Mouse (Mus musculus): ENCODE data around the gene Topors. TPM values are rescaled to one million over a fixed set of nuclear protein-coding genes. Genes with fewer than 3 reads are reported as not detected.

Topors gene
- polyA plus RNA-seq, 1 experiment from 2014 or later = 57.7 TPM

GRCm38 (mm10) chr4:40267681-40268080, 2.0 kb downstream of the Topors start:
- peaks cover 36% of the 10 kb centered on the region for H3K36me3 ChIP-seq (ENCODE audit: control insufficient read depth, insufficient read depth, low read length)
- ATAC-seq (ENCODE audit: low FRiP score, low TSS enrichment) = peak; percentile 1; the same call in 1 of the 2 replicates
- H3K4me1 ChIP-seq (ENCODE audit: control insufficient read depth, insufficient read depth, low read length) = peaks cover 19% of the 10 kb centered on the region
- WGBS = 59% methylated on average over 7 of the region's 7 CpGs
- H3K4me3 ChIP-seq (ENCODE audit: low read length) = peak overlapping the region; percentile 67
- H3K27ac ChIP-seq (ENCODE audit: low read depth, low read length) = peak overlapping the region; percentile 59; the same call in 1 of the 2 replicates
- no peaks in the 10 kb centered on the region for H3K27me3 ChIP-seq (ENCODE audit: control insufficient read depth, insufficient read depth, low read length)
- H3K4me2 ChIP-seq (replicated peaks; ENCODE audit: low read depth, low read length) = peak overlapping the region; percentile 87
- H3K9me3 ChIP-seq (ENCODE audit: control insufficient read depth, low read length) = no peaks in the 10 kb centered on the region
- H3K9ac ChIP-seq (ENCODE audit: low read depth, low read length) = peak overlapping the region; percentile 78

GRCm38 (mm10) chr4:40264321-40264720, 5.3 kb downstream of the Topors start:
- H3K4me1 ChIP-seq (ENCODE audit: control insufficient read depth, insufficient read depth, low read length) = peaks cover 19% of the 10 kb centered on the region
- H3K4me2 ChIP-seq (replicated peaks; ENCODE audit: low read depth, low read length) = no peak overlapping the region
- no peak overlapping the region for H3K4me3 ChIP-seq (ENCODE audit: low read length)
- peaks cover 61% of the 10 kb centered on the region for H3K36me3 ChIP-seq (ENCODE audit: control insufficient read depth, insufficient read depth, low read length)
- 74% methylated on average over 1 of the region's 1 CpGs for WGBS
- no peaks in the 10 kb centered on the region for H3K9me3 ChIP-seq (ENCODE audit: control insufficient read depth, low read length)
- H3K9ac ChIP-seq (ENCODE audit: low read depth, low read length) = no peak overlapping the region
- H3K27ac ChIP-seq (ENCODE audit: low read depth, low read length) = no peak overlapping the region
- no peaks in the 10 kb centered on the region for H3K27me3 ChIP-seq (ENCODE audit: control insufficient read depth, insufficient read depth, low read length)
- ATAC-seq (ENCODE audit: low FRiP score, low TSS enrichment) = no peak

GRCm38 (mm10) chr4:40254385-40255103, 15.1 kb downstream of the Topors start:
- H3K9ac ChIP-seq (ENCODE audit: low read depth, low read length) = no peak overlapping the region
- H3K36me3 ChIP-seq (ENCODE audit: control insufficient read depth, insufficient read depth, low read length) = peaks cover 8% of the 10 kb centered on the region; the same call in 1 of the 2 replicates
- no peak overlapping the region for H3K27ac ChIP-seq (ENCODE audit: low read depth, low read length)
- ATAC-seq (ENCODE audit: low FRiP score, low TSS enrichment) = no peak
- no peak overlapping the region for H3K4me3 ChIP-seq (ENCODE audit: low read length)
- H3K4me2 ChIP-seq (replicated peaks; ENCODE audit: low read depth, low read length) = no peak overlapping the region
- WGBS = 87% methylated on average over 8 of the region's 8 CpGs
- H3K27me3 ChIP-seq (ENCODE audit: control insufficient read depth, insufficient read depth, low read length) = no peaks in the 10 kb centered on the region
- no peaks in the 10 kb centered on the region for H3K4me1 ChIP-seq (ENCODE audit: control insufficient read depth, insufficient read depth, low read length)
- H3K9me3 ChIP-seq (ENCODE audit: control insufficient read depth, low read length) = no peaks in the 10 kb centered on the region

GRCm38 (mm10) chr4:40253766-40254165, 15.9 kb downstream of the Topors start:
- H3K27me3 ChIP-seq (ENCODE audit: control insufficient read depth, insufficient read depth, low read length) = no peaks in the 10 kb centered on the region
- WGBS = 71% methylated on average over 2 of the region's 2 CpGs
- H3K4me1 ChIP-seq (ENCODE audit: control insufficient read depth, insufficient read depth, low read length) = no peaks in the 10 kb centered on the region
- ATAC-seq (ENCODE audit: low FRiP score, low TSS enrichment) = no peak
- H3K4me2 ChIP-seq (replicated peaks; ENCODE audit: low read depth, low read length) = no peak overlapping the region
- H3K27ac ChIP-seq (ENCODE audit: low read depth, low read length) = no peak overlapping the region
- H3K9me3 ChIP-seq (ENCODE audit: control insufficient read depth, low read length) = no peaks in the 10 kb centered on the region
- peaks cover under 1% of the 10 kb centered on the region; the same call in 1 of the 2 replicates for H3K36me3 ChIP-seq (ENCODE audit: control insufficient read depth, insufficient read depth, low read length)
- H3K4me3 ChIP-seq (ENCODE audit: low read length) = no peak overlapping the region
- H3K9ac ChIP-seq (ENCODE audit: low read depth, low read length) = no peak overlapping the region

GRCm38 (mm10) chr4:40250984-40251383, 18.7 kb downstream of the Topors start:
- 91% methylated on average over 5 of the region's 5 CpGs for WGBS
- H3K9ac ChIP-seq (ENCODE audit: low read depth, low read length) = no peak overlapping the region
- H3K27me3 ChIP-seq (ENCODE audit: control insufficient read depth, insufficient read depth, low read length) = no peaks in the 10 kb centered on the region
- H3K27ac ChIP-seq (ENCODE audit: low read depth, low read length) = no peak overlapping the region
- H3K4me1 ChIP-seq (ENCODE audit: control insufficient read depth, insufficient read depth, low read length) = no peaks in the 10 kb centered on the region
- no peaks in the 10 kb centered on the region; the same call in 1 of the 2 replicates for H3K36me3 ChIP-seq (ENCODE audit: control insufficient read depth, insufficient read depth, low read length)
- H3K9me3 ChIP-seq (ENCODE audit: control insufficient read depth, low read length) = no peaks in the 10 kb centered on the region
- ATAC-seq (ENCODE audit: low FRiP score, low TSS enrichment) = no peak
- H3K4me2 ChIP-seq (replicated peaks; ENCODE audit: low read depth, low read length) = no peak overlapping the region
- H3K4me3 ChIP-seq (ENCODE audit: low read length) = no peak overlapping the region

GRCm38 (mm10) chr4:40244035-40244434, 25.6 kb downstream of the Topors start:
- ATAC-seq (ENCODE audit: low FRiP score, low TSS enrichment) = no peak
- Histone ChIP-seq H3K27ac (ENCODE audit: low read depth, low read length) (no peak overlapping the region), H3K36me3 (ENCODE audit: control insufficient read depth, insufficient read depth, low read length) (no peaks in the 10 kb centered on the region), H3K27me3 (ENCODE audit: control insufficient read depth, insufficient read depth, low read length) (no peaks in the 10 kb centered on the region), H3K4me3 (ENCODE audit: low read length) (no peak overlapping the region), H3K9ac (ENCODE audit: low read depth, low read length) (no peak overlapping the region), H3K4me1 (ENCODE audit: control insufficient read depth, insufficient read depth, low read length) (0 out of 2 replicates have a peak, but pooled peaks cover 1% of the 10 kb centered on the region), H3K4me2 (replicated peaks; ENCODE audit: low read depth, low read length) (no peak overlapping the region), H3K9me3 (ENCODE audit: control insufficient read depth, low read length) (no peaks in the 10 kb centered on the region)
- WGBS = 90% methylated on average over 8 of the region's 8 CpGs

- Histone ChIP-seq H3K4me3 (ENCODE audit: low read length) (no peak overlapping the region), H3K36me3 (ENCODE audit: control insufficient read depth, insufficient read depth, low read length) (no peaks in the 10 kb centered on the region), H3K9ac (ENCODE audit: low read depth, low read length) (no peak overlapping the region), H3K27ac (ENCODE audit: low read depth, low read length) (no peak overlapping the region), H3K4me1 (ENCODE audit: control insufficient read depth, insufficient read depth, low read length) (0 out of 2 replicates have a peak, but pooled peaks cover 4% of the 10 kb centered on the region), H3K9me3 (ENCODE audit: control insufficient read depth, low read length) (no peaks in the 10 kb centered on the region), H3K4me2 (replicated peaks; ENCODE audit: low read depth, low read length) (no peak overlapping the region), H3K27me3 (ENCODE audit: control insufficient read depth, insufficient read depth, low read length) (no peaks in the 10 kb centered on the region)
- WGBS = 91% methylated on average over 4 of the region's 4 CpGs
- ATAC-seq (ENCODE audit: low FRiP score, low TSS enrichment) = no peak
These were observed 26.6 kb downstream of the Topors start for GRCm38 (mm10) chr4:40243006-40243405.

- no peak overlapping the region for H3K4me3 ChIP-seq (ENCODE audit: low read length)
- ATAC-seq (ENCODE audit: low FRiP score, low TSS enrichment) = no peak
- no peaks in the 10 kb centered on the region for H3K9me3 ChIP-seq (ENCODE audit: control insufficient read depth, low read length)
- H3K4me1 ChIP-seq (ENCODE audit: control insufficient read depth, insufficient read depth, low read length) = 0 out of 2 replicates have a peak, but pooled peaks cover 4% of the 10 kb centered on the region
- H3K27me3 ChIP-seq (ENCODE audit: control insufficient read depth, insufficient read depth, low read length) = no peaks in the 10 kb centered on the region
- H3K4me2 ChIP-seq (replicated peaks; ENCODE audit: low read depth, low read length) = no peak overlapping the region
- no peak overlapping the region for H3K27ac ChIP-seq (ENCODE audit: low read depth, low read length)
- H3K36me3 ChIP-seq (ENCODE audit: control insufficient read depth, insufficient read depth, low read length) = no peaks in the 10 kb centered on the region
- 52% methylated on average over 6 of the region's 6 CpGs for WGBS
- H3K9ac ChIP-seq (ENCODE audit: low read depth, low read length) = no peak overlapping the region
These were observed 27.7 kb downstream of the Topors start for GRCm38 (mm10) chr4:40241928-40242327.

GRCm38 (mm10) chr4:40240272-40240744, 29.3 kb downstream of the Topors start:
- WGBS = 24% methylated on average over 5 of the region's 5 CpGs

More at GRCm38 (mm10) chr4:40240272-40240744, 29.3 kb downstream of the Topors start:
- Histone ChIP-seq H3K27ac (ENCODE audit: low read depth, low read length) (no peak overlapping the region), H3K4me2 (replicated peaks; ENCODE audit: low read depth, low read length) (peak overlapping the region; percentile 84), H3K4me1 (ENCODE audit: control insufficient read depth, insufficient read depth, low read length) (0 out of 2 replicates have a peak, but pooled peaks cover 4% of the 10 kb centered on the region), H3K27me3 (ENCODE audit: control insufficient read depth, insufficient read depth, low read length) (no peaks in the 10 kb centered on the region), H3K36me3 (ENCODE audit: control insufficient read depth, insufficient read depth, low read length) (no peaks in the 10 kb centered on the region), H3K4me3 (ENCODE audit: low read length) (peak overlapping the region; percentile 62), H3K9me3 (ENCODE audit: control insufficient read depth, low read length) (no peaks in the 10 kb centered on the region), H3K9ac (ENCODE audit: low read depth, low read length) (no peak overlapping the region)
- peak; percentile 76 for ATAC-seq (ENCODE audit: low FRiP score, low TSS enrichment)
